Mouse (Mus musculus) splenic B cell, adult 2 months (primary cell): Measurements from ENCODE around the gene Ltbp1.

Experiments used
- DNase-seq: peaks from one replicate; pipeline ENCODE4 v3.0.0-alpha.2; 2011; ENCODE audit warnings: low read depth, low spot score
- H3K27me3 ChIP-seq: 2 replicates; pipeline ENCODE4 v1.6.1; 2012; ENCODE audit warnings: mild to moderate bottlenecking, low read length, moderate library complexity, mixed read lengths; ENCODE audit not compliant: control insufficient read depth, poor library complexity, insufficient read depth, severe bottlenecking
- H3K36me3 ChIP-seq: 2 replicates; pipeline ENCODE4 v1.6.1; 2012; ENCODE audit warnings: mild to moderate bottlenecking, low read length, moderate library complexity, mixed read lengths; ENCODE audit not compliant: control insufficient read depth, poor library complexity, insufficient read depth, severe bottlenecking

Ltbp1 gene

DNA sequence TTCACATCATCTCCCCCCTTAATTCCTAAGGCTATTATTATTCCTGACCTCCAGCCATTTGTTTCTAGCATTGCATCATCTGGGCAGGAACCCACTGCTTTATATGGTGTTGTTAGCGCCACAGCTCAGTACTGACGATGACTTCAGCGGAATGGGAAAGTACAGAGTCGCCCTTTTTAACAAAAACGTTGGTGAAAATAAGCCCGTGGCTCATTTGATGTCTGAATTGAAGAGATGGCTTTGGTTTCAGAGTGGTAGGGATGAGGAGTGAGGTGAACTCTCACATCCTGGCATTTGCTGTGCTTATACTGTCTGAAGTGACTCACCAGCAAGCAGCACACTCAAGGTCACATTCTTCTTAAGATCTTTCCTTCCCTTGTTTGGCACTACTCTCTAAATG lies 245.7 kb downstream of the Ltbp1 start:
- H3K36me3 ChIP-seq, result no peaks in the 10 kb centered on the region
- H3K27me3 ChIP-seq, result no peaks in the 10 kb centered on the region
- DNase-seq, result no peak

DNA sequence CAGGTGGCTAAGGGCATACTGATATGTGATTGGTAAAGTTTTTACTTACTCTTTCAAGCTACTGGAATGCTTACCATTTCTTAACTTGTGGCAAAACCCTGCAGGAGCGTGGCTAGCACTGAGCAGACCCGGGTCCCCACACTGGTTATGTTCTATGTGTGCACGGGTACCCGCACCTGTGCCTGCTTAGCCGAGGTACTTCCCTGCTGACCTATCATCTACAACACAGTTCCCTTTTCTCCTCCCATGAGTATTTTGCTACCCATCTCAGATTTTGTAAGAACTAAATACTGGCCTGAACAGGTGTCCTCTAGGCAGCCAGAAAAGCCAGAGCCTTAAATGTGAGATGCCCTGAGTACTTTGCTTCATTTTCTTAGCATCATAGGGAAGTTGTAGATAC lies 247.2 kb downstream of the Ltbp1 start:
- Histone ChIP-seq H3K36me3 (no peaks in the 10 kb centered on the region), H3K27me3 (no peaks in the 10 kb centered on the region)
- DNase-seq, result no peak

DNA sequence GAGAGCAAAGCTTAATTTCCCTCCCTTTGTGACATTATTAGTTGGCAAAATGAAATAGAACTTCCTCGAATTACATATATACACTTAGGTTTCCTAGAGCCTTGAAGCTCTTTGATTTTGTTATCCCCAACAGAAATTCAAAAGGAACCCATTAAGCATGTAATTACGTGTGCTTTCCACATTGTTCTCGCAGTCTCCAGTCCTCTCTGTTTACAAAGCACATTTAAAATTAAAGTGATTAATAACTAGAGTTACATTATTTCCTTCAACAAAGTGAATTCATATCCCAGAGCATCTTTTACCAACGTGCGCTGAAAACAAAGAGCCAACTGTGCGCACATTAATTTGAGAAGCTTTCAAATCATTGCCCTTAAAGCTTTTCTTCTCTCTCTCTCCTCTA lies 249.5 kb downstream of the Ltbp1 start:
- H3K27me3 ChIP-seq, result no peaks in the 10 kb centered on the region
- no peaks in the 10 kb centered on the region for H3K36me3 ChIP-seq
- DNase-seq, result no peak

DNA sequence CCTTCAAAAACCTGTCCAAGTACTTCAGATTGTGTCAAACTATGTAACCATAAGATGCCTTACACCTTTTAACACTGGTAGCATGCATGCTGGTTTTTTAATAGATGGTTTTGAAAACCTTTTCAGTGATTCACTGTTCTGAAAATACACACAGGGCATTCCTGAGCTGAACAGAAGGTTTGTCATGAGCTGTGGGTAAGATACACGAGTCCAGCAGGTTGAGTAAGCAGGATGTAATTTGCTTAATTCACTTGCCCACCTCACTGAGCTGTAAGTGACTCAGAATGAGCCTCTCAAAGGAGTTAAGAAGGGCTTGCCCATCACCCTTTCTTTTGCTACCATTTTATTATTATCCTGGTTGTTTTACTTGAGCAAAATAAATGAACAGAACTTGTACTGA lies 250.6 kb downstream of the Ltbp1 start:
- no peak for DNase-seq
- Histone ChIP-seq H3K27me3 (no peaks in the 10 kb centered on the region), H3K36me3 (no peaks in the 10 kb centered on the region)

DNA sequence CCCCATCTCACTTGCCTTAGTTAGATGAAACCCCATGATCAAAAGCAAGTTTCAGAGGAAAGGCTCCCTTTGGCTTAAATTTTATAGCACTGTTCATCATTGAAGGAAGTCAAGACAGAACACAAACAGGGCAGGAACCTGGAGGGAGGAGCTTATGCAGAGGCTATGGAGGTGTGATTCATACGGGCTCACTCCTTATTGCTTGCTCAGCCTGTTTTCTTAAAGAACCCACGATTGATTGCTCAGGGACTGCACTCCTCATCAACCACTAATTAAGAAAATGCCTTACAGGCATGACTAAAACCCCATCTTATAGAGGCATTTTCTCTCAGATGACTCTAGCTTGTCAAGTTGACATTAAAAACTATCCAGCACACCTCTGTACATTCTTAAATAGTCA lies 253.1 kb downstream of the Ltbp1 start:
- no peaks in the 10 kb centered on the region for H3K36me3 ChIP-seq
- no peak for DNase-seq
- H3K27me3 ChIP-seq, result no peaks in the 10 kb centered on the region

DNA sequence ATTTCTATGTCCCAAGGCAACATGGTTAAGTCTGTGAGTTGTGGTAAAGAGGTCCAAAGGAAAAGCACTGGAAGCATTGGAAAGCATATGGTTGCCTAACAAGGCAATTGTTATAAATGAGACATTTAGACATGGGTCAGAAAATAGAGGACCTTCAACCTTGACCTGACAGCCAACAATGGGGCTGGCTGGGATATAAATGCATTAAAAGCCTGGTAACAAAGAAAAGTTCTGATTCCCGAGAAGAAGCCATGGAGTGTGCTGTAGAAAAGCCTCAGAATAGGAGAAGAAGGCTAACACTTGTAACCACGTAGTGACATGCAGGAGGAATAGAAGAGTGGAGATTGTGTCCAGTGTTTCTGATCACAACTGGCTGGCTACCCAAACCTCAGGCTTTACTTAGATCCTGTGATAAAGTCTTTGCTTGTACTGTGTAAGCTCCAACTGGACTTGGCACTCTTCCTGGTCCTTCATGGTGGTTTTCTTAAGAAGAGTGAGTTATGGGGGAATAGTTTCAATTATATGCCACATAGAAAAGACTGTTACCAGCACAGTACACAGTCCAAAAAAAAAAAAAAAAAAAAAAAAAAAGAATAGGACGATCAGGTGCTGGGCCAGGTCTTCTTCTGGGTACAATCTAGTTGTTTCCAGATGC lies 258.1 kb downstream of the Ltbp1 start:
- Histone ChIP-seq H3K27me3 (peaks cover 2% of the 10 kb centered on the region; the same call in 1 of the 2 replicates), H3K36me3 (no peaks in the 10 kb centered on the region)
- no peak for DNase-seq

DNA sequence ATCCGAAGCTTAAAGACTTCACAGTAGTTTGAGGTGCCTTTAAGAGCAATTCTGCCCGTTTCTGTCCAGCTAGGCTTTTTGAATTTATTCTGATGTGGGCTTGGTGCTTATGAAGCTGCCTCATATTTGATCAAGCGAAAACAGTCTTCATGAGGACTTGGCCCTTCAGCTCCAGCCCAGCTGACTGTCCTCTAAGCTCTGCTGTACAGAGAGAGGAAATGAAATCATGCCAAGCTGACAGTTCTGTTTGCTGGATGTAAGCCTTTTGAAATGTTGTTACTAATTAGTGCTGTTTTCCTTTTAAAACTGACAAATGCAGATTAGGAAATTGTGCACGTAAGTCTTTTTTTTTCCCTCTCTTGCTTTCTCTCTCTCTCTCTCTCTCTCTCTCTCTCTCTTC lies 263.1 kb downstream of the Ltbp1 start:
- no peaks in the 10 kb centered on the region for H3K36me3 ChIP-seq
- no peak for DNase-seq
- peaks cover 2% of the 10 kb centered on the region; the same call in 1 of the 2 replicates for H3K27me3 ChIP-seq

DNA sequence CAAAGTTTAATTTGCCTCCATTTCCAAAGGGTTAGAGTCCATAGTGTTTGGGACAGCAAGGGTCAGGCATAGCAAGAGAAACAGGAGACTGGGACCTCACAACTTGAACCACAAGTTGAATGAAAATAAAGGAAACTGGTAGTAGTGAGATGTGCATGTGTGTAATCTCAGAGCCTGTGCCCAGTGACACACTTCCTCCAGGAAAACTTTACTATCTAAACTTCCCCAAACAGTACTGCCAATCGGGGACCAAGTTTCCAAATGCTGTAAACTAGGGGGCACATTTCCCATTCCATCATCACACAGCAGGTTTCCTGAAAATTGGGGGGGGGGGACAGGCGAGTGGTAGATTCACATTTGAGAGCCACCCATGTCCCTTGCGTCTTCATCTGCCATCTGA lies 267.1 kb downstream of the Ltbp1 start:
- no peak for DNase-seq
- peaks cover 2% of the 10 kb centered on the region; the same call in 1 of the 2 replicates for H3K27me3 ChIP-seq
- H3K36me3 ChIP-seq, result no peaks in the 10 kb centered on the region

DNA sequence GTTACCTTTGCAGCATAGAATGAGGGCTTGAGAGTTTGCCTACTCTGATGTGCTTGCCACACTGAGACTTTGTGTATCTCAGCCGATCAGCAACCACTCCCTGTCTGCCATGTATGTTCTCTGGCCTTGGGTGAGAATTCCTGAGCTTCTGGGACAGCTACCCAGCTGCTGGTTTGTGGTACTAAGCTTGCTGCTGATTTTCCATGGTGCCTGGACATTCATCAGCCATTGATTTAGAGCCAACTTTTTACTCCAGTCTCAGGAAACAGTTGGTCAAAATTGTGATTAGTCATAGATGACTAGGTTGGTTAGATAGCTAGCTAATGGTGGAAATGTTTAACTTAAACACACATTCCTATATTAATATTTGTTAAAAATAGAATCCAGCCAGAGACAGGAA lies 267.9 kb downstream of the Ltbp1 start:
- Histone ChIP-seq H3K36me3 (no peaks in the 10 kb centered on the region), H3K27me3 (peaks cover 2% of the 10 kb centered on the region; the same call in 1 of the 2 replicates)
- no peak for DNase-seq

DNA sequence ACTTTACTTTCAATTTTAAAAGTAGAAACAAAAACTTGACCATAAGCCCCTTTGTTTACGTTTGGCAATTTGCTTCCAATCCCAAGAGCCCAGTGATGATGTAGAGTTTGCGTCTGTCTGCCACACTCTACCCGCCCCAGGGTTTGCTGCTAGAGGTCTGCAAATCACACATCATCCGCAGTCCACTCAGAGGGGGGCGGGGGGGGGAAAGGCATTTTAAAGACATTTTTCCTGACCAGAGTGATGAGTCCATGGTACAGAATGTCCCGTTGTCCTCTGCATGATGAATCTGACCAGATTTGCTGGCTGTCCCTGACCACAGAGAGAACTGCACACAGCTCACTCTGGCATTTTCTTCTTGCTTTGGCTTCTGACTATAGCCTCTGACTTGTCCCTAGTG lies 269.9 kb downstream of the Ltbp1 start:
- Histone ChIP-seq H3K36me3 (no peaks in the 10 kb centered on the region), H3K27me3 (no peaks in the 10 kb centered on the region)
- DNase-seq, result no peak

DNA sequence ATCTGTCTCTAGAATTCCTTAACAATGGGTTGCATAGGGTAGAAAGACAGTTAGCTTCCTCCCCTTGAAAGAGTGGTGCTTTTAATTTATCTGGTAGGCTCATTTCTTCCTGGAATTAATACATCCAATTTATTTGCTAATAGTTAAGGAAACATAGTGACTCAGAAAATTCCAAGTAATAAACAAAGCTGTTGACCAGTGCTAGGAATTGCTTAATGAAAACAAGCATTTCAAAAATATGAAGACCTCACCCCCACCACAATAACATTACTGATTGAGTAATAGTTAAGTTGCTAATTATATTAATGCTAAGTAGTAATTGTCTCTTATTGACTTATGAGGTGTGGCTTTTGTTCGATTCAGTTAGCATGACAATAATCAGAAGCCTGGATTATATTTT lies 272.7 kb downstream of the Ltbp1 start:
- H3K36me3 ChIP-seq, result no peaks in the 10 kb centered on the region
- no peak for DNase-seq
- H3K27me3 ChIP-seq, result no peaks in the 10 kb centered on the region

DNA sequence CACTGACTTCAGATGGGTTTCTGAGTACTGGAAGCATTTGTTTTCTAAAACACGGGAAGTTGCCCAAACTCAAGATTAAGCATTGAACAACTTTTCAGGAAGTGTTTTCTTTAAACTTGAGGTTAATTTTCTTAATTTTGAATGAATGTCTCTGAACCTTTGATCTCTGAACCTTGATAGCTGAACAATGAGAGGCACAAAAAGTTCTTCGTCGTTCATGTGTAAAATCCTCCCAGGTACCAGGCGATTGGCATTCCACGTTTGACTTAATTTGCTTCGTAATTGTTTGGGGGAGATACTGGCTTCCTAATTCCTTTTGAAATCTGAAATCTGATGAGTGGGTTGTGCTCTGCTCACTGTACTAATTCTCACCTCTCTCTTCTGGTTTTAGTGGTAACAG lies 273.2 kb downstream of the Ltbp1 start:
- H3K36me3 ChIP-seq, result no peaks in the 10 kb centered on the region
- H3K27me3 ChIP-seq, result no peaks in the 10 kb centered on the region
- no peak for DNase-seq

DNA sequence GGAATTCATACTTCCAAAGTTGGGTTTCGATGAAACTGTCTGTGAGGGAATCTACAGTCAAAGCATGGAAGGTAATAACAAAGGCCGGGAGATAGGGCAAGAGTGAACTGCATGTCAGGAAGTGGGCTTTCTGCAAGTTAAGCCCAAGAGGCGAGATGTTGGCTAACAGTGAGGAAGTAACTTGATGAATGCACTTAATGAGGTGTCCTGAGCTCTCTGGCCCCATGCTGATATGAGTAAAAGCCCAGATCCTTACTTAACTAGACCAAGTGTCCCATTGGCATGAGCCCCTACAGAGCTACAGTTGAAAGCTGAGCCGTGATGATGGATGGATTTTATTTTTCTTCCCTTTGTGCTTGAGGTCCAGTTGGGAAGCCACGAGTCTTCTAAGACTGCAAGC lies 276.0 kb downstream of the Ltbp1 start:
- Histone ChIP-seq H3K36me3 (no peaks in the 10 kb centered on the region), H3K27me3 (no peaks in the 10 kb centered on the region)
- DNase-seq, result no peak

DNA sequence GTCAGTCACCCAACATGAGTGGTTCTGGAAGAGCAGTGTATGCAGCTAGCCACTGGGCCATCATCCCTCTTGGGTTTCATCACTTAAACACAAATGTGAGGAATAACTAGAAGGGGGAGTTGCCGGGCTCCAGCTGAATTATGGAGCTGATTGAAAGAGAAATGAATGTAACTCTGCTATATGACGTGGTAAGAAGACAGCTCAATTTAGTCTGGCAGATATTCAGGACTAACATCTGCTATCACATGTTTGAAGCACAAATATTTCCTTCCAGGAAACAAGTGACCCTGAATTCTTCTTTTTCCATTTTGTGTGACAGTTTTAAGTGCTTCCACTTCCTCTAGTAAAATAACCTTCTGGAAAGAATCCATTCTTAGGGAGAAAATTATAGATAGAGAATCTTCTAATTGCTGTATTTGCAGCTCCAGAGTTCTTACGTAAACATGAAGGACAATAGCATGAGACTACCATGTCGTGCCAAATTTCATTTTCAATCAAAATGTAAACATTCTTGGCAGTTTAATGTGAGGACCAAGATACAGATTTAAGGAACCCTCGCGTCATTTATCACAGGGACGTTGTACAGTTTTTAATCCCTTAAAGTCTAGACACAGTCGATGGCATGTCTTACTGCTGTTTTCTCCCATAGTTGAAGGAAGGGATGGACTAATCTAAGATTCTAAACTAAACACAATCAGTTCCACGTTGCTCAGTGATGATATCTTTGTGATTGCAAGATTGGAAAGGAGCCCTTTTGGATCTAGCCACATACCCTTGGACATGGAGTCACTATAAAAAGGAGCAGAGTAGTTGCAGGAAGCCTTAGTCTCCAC lies 279.7 kb downstream of the Ltbp1 start:
- H3K27me3 ChIP-seq, result no peaks in the 10 kb centered on the region
- no peaks in the 10 kb centered on the region for H3K36me3 ChIP-seq
- DNase-seq, result no peak

DNA sequence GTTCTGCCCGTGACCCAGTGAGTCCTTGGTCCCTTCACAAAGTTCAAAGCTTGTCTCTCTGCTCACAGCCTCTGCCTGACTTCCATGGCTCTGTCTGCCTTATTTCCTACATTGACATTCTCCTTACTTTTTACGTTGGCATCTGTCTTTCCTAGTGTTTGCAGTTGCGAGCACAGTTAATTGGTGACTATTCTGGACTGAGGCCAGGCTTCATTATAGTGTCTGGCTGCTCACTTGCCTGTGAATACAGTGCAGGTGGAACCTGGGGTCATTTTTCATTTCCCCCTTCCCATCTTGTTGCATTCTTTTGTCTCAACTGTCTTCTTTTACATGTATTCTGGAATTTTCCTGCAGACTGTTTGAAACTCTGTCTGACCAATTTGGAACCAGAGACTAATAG lies 287.6 kb downstream of the Ltbp1 start:
- no peak for DNase-seq
- Histone ChIP-seq H3K27me3 (no peaks in the 10 kb centered on the region), H3K36me3 (no peaks in the 10 kb centered on the region)
